Mouse (Mus musculus) liver, embryonic 12.5 days (tissue): Measurements from ENCODE around the gene Tpcn1. TPM values are rescaled to one million over a fixed set of nuclear protein-coding genes. Genes with fewer than 3 reads are reported as not detected.
"Not testable (repeated sequence)": the region's sequence is repeated elsewhere in the genome, so short reads cannot be mapped to it uniquely, and the experiment has no call there.

Source experiments
- ATAC-seq: fragments of 200-750 bp; cut with Nextera tagmentation; 2 replicates; pipeline ENCODE4 v1.8.0; 2017; ENCODE audit warnings: moderate number of reproducible peaks, mild to moderate bottlenecking, moderate library complexity
- H3K27ac ChIP-seq: fragments of 300-500 bp; sonication (generic); 2 replicates; pipeline ENCODE4 v1.5.1; 2016; ENCODE audit warnings: mild to moderate bottlenecking
- H3K27me3 ChIP-seq: fragments of 300-500 bp; sonication (generic); replicated peaks from 2 replicates; pipeline ENCODE4 v1.6.1; 2016; ENCODE audit warnings: mild to moderate bottlenecking, moderate library complexity
- H3K36me3 ChIP-seq: fragments of 300-500 bp; sonication (generic); 2 replicates; pipeline ENCODE4 v1.6.1; 2016; ENCODE audit warnings: mild to moderate bottlenecking, moderate library complexity
- H3K4me1 ChIP-seq: fragments of 300-500 bp; sonication (generic); 2 replicates; pipeline ENCODE4 v1.6.1; 2016
- H3K4me2 ChIP-seq: fragments of 300-500 bp; sonication (generic); 2 replicates; pipeline ENCODE4 v1.6.1; 2016; ENCODE audit warnings: mild to moderate bottlenecking, moderate library complexity
- H3K4me3 ChIP-seq: fragments of 300-500 bp; sonication (generic); 2 replicates; pipeline ENCODE4 v1.5.1; 2016; ENCODE audit warnings: mild to moderate bottlenecking, moderate library complexity
- H3K9ac ChIP-seq: fragments of 300-500 bp; sonication (generic); 2 replicates; pipeline ENCODE4 v1.6.1; 2016; ENCODE audit warnings: mild to moderate bottlenecking, moderate library complexity
- H3K9me3 ChIP-seq: fragments of 300-500 bp; sonication (generic); replicated peaks from 2 replicates; pipeline ENCODE4 v1.6.1; 2016; ENCODE audit warnings: mild to moderate bottlenecking, moderate library complexity
- WGBS: fragments of 180-500 bp; shearing (Covaris S2); methylation state at CpG from one replicate; pipeline ENCODE4 v1.1.7; 2016; ENCODE audit not compliant: insufficient replicate concordance; 5-methylcytosine and 5-hydroxymethylcytosine counted together
- polyA plus RNA-seq: library from polyadenylated mRNA; unstranded; fragments of >200 nt; fragmentation: Nextera tagmentation; extraction: Ambion mirVana; gene quantifications from 2 replicates; pipeline ENCODE4 v1.2.1, GENCODE M21; 2016

Gene Tpcn1
- polyA plus RNA-seq, 1 experiment from 2014 or later: 24.8 TPM

DNA sequence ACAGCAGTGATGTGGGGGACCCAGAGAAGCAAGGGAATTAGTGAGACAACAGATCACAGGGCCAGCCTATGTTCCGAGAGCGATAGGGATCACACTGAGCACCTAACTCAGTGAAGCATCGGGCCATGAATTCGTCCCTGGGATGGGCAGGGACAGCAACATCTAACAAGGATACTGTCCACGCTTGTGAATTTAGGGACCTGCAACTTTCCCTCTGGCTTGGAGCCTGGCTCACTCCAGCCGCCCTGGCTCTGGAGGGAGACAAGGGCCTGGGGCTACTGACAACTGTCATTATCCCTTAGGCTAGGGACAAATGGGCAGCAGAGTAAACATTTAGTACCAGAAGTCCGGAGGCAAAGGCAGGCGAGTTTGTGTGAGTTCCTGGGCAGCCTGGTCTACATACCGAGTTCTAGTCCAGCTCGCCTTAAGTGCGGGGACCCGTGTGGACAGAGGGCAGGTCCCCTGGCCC is 85.8 kb downstream of the Tpcn1 start:
- Histone ChIP-seq H3K27me3 (no peaks in the 10 kb centered on the region), H3K36me3 (peaks cover 9% of the 10 kb centered on the region), H3K9me3 (no peaks in the 10 kb centered on the region), H3K4me2 (peak overlapping the region; percentile 98), H3K27ac (peak overlapping the region; percentile 38; the same call in 1 of the 2 replicates), H3K4me1 (peaks cover 29% of the 10 kb centered on the region), H3K4me3 (peak overlapping the region; percentile 91), H3K9ac (peak overlapping the region; percentile 87)
- WGBS: 8% methylated on average over 12 of the region's 12 CpGs
- peak; percentile 8; the same call in 1 of the 2 replicates for ATAC-seq

DNA sequence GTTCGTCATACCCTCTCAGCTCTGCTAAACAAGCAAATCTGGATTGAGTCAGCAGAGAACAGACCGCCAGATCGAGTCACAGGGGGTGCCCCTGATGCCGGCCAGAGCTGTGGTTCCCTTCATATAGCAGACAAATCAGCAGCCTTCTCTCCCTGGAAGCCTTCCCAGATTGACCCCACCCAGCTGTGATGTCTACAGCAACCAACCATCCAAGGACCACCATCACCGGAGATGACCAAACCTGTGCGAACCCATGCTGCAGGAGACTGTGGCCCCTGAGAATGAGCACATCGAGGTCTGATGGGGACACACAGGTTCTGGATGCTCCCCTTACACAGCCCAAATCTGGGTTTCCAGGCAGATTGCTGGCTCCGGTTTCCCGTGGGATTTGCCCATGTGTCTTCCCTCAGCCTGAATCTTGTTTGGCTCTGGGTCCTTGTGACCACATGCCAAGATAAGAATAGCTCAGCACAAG is 86.3 kb downstream of the Tpcn1 start:
- 60% methylated on average over 9 of the region's 9 CpGs for WGBS
- peaks cover 12% of the 10 kb centered on the region for H3K36me3 ChIP-seq
- ATAC-seq: no peak
- no peaks in the 10 kb centered on the region for H3K9me3 ChIP-seq
- peak overlapping the region; percentile 91 for H3K4me3 ChIP-seq
- peaks cover 29% of the 10 kb centered on the region for H3K4me1 ChIP-seq
- peak overlapping the region; percentile 87 for H3K9ac ChIP-seq
- no peaks in the 10 kb centered on the region for H3K27me3 ChIP-seq
- no peak overlapping the region for H3K27ac ChIP-seq
- H3K4me2 ChIP-seq: peak overlapping the region; percentile 98

DNA sequence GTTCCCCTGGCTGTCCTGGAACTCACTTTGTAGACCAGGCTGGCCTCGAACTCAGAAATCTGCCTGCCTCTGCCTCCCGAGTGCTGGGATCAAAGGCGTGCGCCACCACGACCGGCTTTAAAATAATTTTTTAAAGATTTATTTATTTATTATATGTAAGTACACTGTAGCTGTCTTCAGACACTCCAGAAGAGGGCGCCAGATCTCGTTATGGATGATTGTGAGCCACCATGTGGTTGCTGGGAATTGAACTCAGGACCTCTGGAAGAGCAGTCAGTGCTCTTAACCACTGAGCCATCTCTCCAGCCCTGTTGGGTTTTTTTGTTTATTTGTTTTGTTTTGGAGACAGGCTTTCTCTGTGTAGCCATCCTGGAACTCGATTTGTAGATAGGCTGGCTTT is 87.9 kb downstream of the Tpcn1 start:
- H3K9me3 ChIP-seq, H3K27ac ChIP-seq, H3K9ac ChIP-seq, H3K4me2 ChIP-seq, H3K27me3 ChIP-seq, H3K4me3 ChIP-seq, ATAC-seq: not testable (repeated sequence)
- 73% methylated on average over 9 of the region's 9 CpGs for WGBS
- Histone ChIP-seq H3K36me3 (peaks cover 18% of the 10 kb centered on the region), H3K4me1 (peaks cover 26% of the 10 kb centered on the region)

DNA sequence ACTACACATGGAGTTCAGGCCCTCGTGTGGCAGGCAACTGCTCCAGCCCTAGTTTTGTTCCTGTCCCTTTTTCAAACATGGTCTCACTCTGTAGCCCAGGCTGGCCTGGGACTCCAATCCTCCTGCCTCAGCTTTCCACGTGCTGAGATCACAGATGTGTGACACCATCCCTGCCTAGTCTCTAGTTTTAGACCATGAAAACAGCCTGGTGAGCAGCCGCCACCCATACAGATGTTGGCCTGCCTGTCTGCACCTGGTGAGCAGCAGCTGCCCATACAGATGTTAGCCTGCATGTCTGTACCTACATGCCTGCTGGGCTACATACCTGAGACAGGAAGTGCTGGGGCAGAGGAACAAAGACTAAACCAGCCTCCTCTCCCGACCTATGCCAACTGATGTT is 89.3 kb downstream of the Tpcn1 start:
- H3K9me3 ChIP-seq: no peaks in the 10 kb centered on the region
- H3K9ac ChIP-seq: no peak overlapping the region
- no peak overlapping the region for H3K4me3 ChIP-seq
- H3K27ac ChIP-seq: no peak overlapping the region
- no peak overlapping the region for H3K4me2 ChIP-seq
- no peaks in the 10 kb centered on the region for H3K27me3 ChIP-seq
- WGBS: 69% methylated on average over 4 of the region's 4 CpGs
- peaks cover 16% of the 10 kb centered on the region for H3K4me1 ChIP-seq
- peaks cover 32% of the 10 kb centered on the region for H3K36me3 ChIP-seq
- no peak for ATAC-seq

DNA sequence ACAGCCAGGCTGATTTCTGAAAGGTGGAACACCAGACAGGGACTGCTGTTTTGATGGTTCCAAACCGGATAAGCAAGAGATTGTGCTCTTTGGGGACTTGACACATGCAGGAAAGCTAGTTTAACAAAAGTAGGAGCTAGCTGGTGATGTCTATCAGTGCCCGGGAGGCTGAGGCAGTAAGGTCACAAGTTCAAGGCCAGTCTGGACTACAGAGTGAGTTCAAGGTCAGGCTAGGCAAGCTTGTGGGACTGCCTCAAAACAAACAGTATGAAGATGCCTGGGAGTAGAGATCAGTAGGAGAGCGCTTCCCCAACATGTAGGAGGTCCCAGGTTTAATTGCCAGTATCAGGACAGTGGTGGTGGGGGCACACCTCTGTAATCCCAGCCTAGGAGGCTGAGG is 91.4 kb downstream of the Tpcn1 start:
- ATAC-seq: no peak
- no peak overlapping the region for H3K27ac ChIP-seq
- peaks cover 49% of the 10 kb centered on the region for H3K36me3 ChIP-seq
- no peaks in the 10 kb centered on the region for H3K27me3 ChIP-seq
- H3K4me2 ChIP-seq: no peak overlapping the region
- H3K9me3 ChIP-seq: no peaks in the 10 kb centered on the region
- H3K9ac ChIP-seq: no peak overlapping the region
- 72% methylated on average over 3 of the region's 3 CpGs for WGBS
- no peak overlapping the region for H3K4me3 ChIP-seq
- H3K4me1 ChIP-seq: peaks cover 5% of the 10 kb centered on the region

DNA sequence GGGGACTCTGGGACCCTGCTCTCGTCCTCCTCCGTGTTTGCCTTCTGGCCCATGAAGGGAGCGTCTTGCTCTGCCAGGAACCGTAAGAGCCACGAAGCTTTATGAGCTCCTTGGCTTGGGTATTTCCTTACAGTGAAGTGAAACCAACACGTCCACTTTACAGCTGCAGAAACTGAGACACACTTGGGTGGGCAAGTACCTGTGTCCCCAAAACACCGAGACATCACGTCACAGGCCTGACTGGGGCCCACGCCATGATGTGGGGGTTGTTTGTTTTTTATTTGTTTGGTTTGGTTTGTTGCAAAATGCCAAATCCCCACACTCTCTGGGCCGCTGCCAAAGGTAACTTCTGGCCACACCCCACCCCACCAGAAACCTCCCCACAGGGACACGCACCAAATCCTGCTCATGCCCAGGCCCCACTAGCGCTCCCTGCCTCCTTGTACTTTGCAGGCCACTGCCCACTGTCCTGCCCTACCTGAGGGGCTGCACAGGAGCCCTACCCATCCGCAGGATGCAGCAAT is 92.7 kb downstream of the Tpcn1 start:
- no peak for ATAC-seq
- H3K4me1 ChIP-seq: peaks cover 5% of the 10 kb centered on the region; the same call in 1 of the 2 replicates
- H3K4me3 ChIP-seq: no peak overlapping the region
- no peaks in the 10 kb centered on the region for H3K9me3 ChIP-seq
- H3K36me3 ChIP-seq: peaks cover 58% of the 10 kb centered on the region
- 82% methylated on average over 13 of the region's 13 CpGs for WGBS
- H3K4me2 ChIP-seq: no peak overlapping the region
- no peak overlapping the region for H3K27ac ChIP-seq
- no peak overlapping the region for H3K9ac ChIP-seq
- no peaks in the 10 kb centered on the region for H3K27me3 ChIP-seq

DNA sequence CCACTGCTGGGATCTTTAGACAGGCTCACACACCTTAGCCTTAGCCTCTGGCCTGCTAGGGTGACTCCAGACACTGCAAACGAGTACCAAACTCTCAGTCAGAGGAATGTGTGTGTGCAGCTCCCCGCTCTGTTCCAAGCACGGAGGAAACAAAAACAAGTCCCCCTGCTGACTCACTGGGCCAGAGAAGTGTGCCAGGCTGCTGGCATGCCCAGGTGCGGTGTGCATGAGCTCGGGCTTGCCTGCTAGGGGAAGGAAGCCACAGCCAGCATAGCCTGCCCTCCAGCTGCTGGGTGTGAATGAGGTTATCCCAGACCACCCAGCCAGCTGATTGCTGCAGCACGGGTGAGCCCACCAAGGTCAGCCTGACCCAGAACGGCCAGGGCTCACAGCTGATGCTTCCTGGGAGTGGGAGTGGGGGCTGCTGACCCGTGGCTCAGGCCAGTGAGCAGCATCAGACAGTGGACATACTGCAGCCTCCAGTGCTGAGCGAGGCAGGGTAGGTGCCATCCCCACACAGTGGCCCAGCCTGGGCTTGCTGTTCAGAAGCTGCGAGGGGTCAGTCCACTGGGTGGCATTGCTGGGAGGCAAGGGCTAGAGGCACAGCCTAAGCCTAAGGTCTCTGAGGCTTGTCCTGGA is 93.3 kb downstream of the Tpcn1 start:
- peaks cover 5% of the 10 kb centered on the region; the same call in 1 of the 2 replicates for H3K4me1 ChIP-seq
- no peaks in the 10 kb centered on the region for H3K27me3 ChIP-seq
- H3K9ac ChIP-seq: no peak overlapping the region
- WGBS: 70% methylated on average over 10 of the region's 10 CpGs
- no peak overlapping the region for H3K27ac ChIP-seq
- 0 out of 2 replicates have a peak, but pooled peaks have one; percentile 36 for ATAC-seq
- H3K4me3 ChIP-seq: no peak overlapping the region
- H3K4me2 ChIP-seq: no peak overlapping the region
- H3K36me3 ChIP-seq: peaks cover 61% of the 10 kb centered on the region
- H3K9me3 ChIP-seq: no peaks in the 10 kb centered on the region

DNA sequence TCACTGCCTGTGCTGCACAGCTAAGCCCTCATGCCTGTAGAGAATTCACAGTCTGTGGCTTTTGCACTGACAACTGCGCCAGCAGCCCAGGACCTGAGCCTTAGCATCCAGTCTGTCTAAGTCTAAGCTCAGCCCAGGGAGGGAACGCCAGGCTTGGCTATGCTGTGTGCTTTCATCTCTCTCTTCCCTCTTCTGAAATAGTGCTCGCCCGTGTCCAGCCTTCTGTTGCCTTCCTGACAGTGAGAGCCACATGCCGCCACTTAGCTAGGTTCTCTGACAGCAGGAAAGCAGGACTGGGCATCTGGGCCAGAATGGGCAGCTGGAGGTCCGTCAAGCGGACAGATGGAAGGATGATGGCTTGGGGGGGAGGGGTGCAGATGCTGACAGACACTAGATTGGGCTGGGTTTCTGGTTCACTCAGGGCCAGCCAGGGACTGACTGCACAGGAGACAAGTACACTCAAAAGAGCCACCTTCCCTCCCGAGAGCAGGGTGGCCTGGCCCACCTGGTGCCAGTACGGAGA is 94.5 kb downstream of the Tpcn1 start:
- no peaks in the 10 kb centered on the region for H3K27me3 ChIP-seq
- H3K4me3 ChIP-seq: no peak overlapping the region
- H3K4me1 ChIP-seq: peaks cover 5% of the 10 kb centered on the region; the same call in 1 of the 2 replicates
- peaks cover 61% of the 10 kb centered on the region for H3K36me3 ChIP-seq
- no peak overlapping the region for H3K9ac ChIP-seq
- WGBS: 86% methylated on average over 9 of the region's 9 CpGs
- H3K4me2 ChIP-seq: no peak overlapping the region
- no peaks in the 10 kb centered on the region for H3K9me3 ChIP-seq
- H3K27ac ChIP-seq: no peak overlapping the region
- no peak for ATAC-seq

DNA sequence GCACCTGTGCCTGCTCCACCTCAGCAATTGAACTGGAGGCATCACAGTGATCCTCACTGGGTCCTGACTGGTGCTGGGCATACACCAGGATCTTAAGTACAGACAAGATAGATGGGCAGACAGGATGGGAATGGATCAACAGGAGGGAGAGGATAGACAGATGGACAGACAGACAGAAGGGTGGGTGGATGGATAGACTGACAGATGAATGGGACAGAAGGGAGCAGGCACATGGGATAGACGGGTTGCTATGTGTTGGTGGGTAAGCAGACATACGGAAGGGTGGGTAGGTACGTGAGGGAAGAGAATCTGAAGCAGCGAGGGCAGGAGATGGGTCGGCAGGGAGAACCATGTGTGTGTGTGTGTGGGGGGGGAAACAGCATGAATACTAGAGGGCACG is 95.0 kb downstream of the Tpcn1 start:
- no peak overlapping the region for H3K4me2 ChIP-seq
- ATAC-seq: no peak
- H3K4me1 ChIP-seq: peaks cover 5% of the 10 kb centered on the region; the same call in 1 of the 2 replicates
- peaks cover 61% of the 10 kb centered on the region for H3K36me3 ChIP-seq
- no peak overlapping the region for H3K4me3 ChIP-seq
- H3K27ac ChIP-seq: no peak overlapping the region
- no peaks in the 10 kb centered on the region for H3K27me3 ChIP-seq
- no peaks in the 10 kb centered on the region for H3K9me3 ChIP-seq
- H3K9ac ChIP-seq: no peak overlapping the region
- WGBS: 79% methylated on average over 6 of the region's 6 CpGs

DNA sequence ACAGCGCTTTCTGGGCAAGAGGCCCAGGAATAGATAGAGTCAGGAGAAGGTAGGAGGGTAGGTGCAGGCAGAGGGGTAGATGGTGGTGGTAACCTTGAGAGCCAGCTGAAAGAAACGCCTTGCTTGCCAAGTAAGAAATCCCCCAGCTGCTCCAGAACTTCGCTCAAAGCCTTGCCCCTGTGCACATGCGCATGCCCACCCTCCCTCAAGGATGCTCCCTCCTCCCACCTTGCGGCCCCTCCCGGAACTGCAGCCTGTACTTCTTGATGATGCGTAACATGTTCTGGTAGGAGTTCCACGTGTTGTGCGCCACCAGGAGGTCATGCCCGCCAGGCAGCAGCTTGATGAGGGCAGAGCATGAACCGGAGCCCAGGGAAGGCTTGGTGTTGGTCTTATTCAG is 96.0 kb downstream of the Tpcn1 start:
- Histone ChIP-seq H3K4me3 (no peak overlapping the region), H3K27ac (no peak overlapping the region), H3K9ac (no peak overlapping the region), H3K36me3 (peaks cover 64% of the 10 kb centered on the region), H3K4me1 (0 out of 2 replicates have a peak, but pooled peaks cover 5% of the 10 kb centered on the region), H3K4me2 (no peak overlapping the region), H3K27me3 (no peaks in the 10 kb centered on the region), H3K9me3 (no peaks in the 10 kb centered on the region)
- no peak for ATAC-seq
- WGBS: 72% methylated on average over 11 of the region's 11 CpGs

DNA sequence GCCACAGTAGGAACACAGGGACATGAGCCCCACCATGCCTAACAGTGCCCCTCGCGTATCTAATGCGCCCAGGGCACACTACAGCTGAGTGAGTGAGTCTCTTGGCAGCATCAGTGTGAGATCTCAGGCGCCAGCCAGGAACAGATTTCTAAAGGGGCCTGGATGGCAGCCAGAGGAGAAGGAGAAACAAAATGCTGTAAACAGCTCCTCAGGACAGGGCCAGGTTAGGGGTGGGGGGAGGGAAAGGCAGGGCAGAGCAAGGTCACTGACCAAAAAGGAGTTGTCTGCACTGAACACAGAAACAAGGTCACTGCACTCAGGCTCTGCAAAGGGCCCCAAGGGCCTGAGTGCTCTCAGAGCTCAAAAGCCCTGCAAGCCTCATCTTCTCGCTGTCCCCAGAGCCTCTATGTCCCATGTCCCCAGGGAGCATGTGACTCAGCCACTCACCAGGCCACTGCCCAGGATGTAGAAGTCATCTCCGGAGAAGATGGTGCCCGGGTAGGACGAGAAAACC is 97.7 kb downstream of the Tpcn1 start:
- H3K4me3 ChIP-seq: no peak overlapping the region
- WGBS: 76% methylated on average over 8 of the region's 8 CpGs
- ATAC-seq: no peak
- peaks cover 75% of the 10 kb centered on the region for H3K36me3 ChIP-seq
- H3K27me3 ChIP-seq: no peaks in the 10 kb centered on the region
- no peak overlapping the region for H3K27ac ChIP-seq
- H3K9me3 ChIP-seq: no peaks in the 10 kb centered on the region
- 0 out of 2 replicates have a peak, but pooled peaks cover 5% of the 10 kb centered on the region for H3K4me1 ChIP-seq
- H3K4me2 ChIP-seq: no peak overlapping the region
- H3K9ac ChIP-seq: no peak overlapping the region

DNA sequence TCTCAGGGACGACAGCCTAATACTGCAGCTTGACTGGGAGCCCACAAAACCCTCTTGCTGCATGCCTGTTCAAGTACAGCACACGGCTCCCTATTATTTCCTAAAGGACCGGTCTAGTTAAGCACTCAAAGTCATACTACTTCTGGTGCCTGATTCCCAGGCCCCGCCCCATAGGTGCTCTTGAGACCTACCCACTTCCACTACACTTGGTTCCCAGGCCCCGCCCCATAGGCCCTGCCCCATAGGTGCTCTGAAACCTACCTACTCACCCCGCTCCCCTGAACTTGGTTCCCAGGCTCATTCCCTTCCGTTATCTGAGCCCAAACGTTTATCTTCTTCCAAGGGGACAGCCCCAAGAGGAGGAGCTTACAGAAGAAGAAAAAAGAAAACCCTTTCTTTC is 100.6 kb downstream of the Tpcn1 start:
- no peaks in the 10 kb centered on the region for H3K27me3 ChIP-seq
- peaks cover 64% of the 10 kb centered on the region for H3K36me3 ChIP-seq
- no peak overlapping the region for H3K4me3 ChIP-seq
- no peak overlapping the region for H3K4me2 ChIP-seq
- ATAC-seq: no peak
- no peak overlapping the region for H3K9ac ChIP-seq
- 75% methylated on average over 8 of the region's 8 CpGs for WGBS
- H3K4me1 ChIP-seq: 0 out of 2 replicates have a peak, but pooled peaks cover 5% of the 10 kb centered on the region
- no peaks in the 10 kb centered on the region for H3K9me3 ChIP-seq
- H3K27ac ChIP-seq: no peak overlapping the region
